Mouse (Mus musculus): Measurements from ENCODE around the gene Itsn1. TPM values are rescaled to one million over a fixed set of nuclear protein-coding genes. Genes with fewer than 3 reads are reported as not detected.

The Itsn1 gene
- polyA plus RNA-seq, 1 experiment from 2014 or later, result 32.5 TPM

DNA sequence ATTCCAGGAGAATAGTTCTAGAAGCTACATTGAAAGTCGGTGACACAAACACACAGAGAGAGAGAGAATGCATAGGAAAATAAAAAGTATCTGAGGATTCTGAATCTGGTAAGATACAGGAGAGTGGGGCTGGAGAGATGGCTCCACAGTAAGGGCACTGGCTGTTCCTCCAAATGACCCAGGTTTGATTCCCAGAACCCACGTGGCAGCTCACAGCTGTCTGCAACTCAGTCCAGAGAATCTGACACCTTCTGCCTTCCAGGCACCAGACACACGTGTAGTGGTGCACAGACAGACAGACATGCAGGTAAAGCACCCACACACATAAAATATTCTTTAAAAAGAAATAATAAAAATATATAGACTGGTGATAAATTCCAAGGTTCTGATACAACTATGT is 144.6 kb downstream of the Itsn1 start:
- Histone ChIP-seq H3K4me2 (ENCODE audit: low read depth, severe bottlenecking) (no peak overlapping the region), H3K27ac (replicated peaks; ENCODE audit: low read depth, low read length) (no peak overlapping the region), H3K36me3 (ENCODE audit: control insufficient read depth, insufficient read depth, low read length) (peaks cover 2% of the 10 kb centered on the region; the same call in 1 of the 2 replicates), H3K27me3 (ENCODE audit: control insufficient read depth, insufficient read depth, low read length) (no peaks in the 10 kb centered on the region), H3K9me3 (ENCODE audit: control insufficient read depth, low read length) (no peaks in the 10 kb centered on the region), H3K9ac (ENCODE audit: low read length) (no peak overlapping the region), H3K4me3 (ENCODE audit: low read depth, low read length) (no peak overlapping the region), H3K4me1 (ENCODE audit: control insufficient read depth, insufficient read depth, low read length) (peaks cover 12% of the 10 kb centered on the region)
- WGBS, result 64% methylated on average over 3 of the region's 3 CpGs
- DNase-seq (ENCODE audit: low spot score) (no peak), ATAC-seq (ENCODE audit: insufficient number of reproducible peaks, low FRiP score, low TSS enrichment, low read depth) (no peak)

DNA sequence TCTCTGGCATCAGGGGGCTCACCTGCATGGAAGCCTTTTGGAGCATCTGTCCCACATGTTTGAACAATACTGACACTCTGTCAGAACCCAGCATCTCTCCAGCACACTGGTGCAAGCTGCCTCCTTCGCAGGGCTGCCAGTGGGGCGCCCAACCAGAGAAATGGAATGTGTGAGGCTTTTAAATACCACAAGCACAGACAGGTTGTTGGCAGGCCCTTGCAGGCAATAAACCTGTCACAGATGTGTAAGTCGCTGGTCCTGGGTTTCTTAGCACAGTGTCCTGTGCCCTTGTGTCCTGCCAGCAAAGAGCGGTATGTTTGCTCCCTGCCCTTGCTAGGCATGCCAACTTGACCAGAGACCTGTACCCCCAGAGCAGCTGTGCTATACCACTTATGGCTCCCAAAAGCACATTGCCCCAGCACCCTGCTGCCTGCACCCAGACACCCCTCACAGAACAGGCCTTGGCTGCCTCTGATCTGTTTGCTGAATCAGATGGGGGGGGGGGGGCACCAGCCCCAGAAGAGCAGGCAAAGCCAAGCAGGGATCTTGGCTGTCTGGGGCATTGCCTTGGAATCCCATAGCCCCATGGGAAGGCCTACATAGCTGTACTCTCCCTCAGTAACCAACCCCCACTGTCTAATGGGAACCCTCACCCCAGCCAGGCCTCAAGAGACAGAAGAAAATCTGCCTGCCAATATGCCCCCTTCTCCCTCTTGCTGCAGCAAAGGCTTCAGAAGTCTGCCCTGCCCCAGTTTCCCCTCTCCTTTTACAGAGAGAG is 146.7 kb downstream of the Itsn1 start:
- peaks cover 12% of the 10 kb centered on the region for H3K4me1 ChIP-seq (ENCODE audit: control insufficient read depth, insufficient read depth, low read length)
- no peak overlapping the region for H3K4me2 ChIP-seq (ENCODE audit: low read depth, severe bottlenecking)
- H3K36me3 ChIP-seq (ENCODE audit: control insufficient read depth, insufficient read depth, low read length), result no peaks in the 10 kb centered on the region
- H3K27me3 ChIP-seq (ENCODE audit: control insufficient read depth, insufficient read depth, low read length), result no peaks in the 10 kb centered on the region
- H3K4me3 ChIP-seq (ENCODE audit: low read depth, low read length), result no peak overlapping the region
- 22% methylated on average over 4 of the region's 4 CpGs for WGBS
- no peak overlapping the region for H3K9ac ChIP-seq (ENCODE audit: low read length)
- DNase-seq (ENCODE audit: low spot score), result peak; percentile 58
- 0 out of 2 replicates have a peak overlapping the region, but pooled peaks have one; percentile 10 for H3K27ac ChIP-seq (replicated peaks; ENCODE audit: low read depth, low read length)
- ATAC-seq (ENCODE audit: insufficient number of reproducible peaks, low FRiP score, low TSS enrichment, low read depth), result peak; percentile 72; the same call in 1 of the 2 replicates
- H3K9me3 ChIP-seq (ENCODE audit: control insufficient read depth, low read length), result no peaks in the 10 kb centered on the region

DNA sequence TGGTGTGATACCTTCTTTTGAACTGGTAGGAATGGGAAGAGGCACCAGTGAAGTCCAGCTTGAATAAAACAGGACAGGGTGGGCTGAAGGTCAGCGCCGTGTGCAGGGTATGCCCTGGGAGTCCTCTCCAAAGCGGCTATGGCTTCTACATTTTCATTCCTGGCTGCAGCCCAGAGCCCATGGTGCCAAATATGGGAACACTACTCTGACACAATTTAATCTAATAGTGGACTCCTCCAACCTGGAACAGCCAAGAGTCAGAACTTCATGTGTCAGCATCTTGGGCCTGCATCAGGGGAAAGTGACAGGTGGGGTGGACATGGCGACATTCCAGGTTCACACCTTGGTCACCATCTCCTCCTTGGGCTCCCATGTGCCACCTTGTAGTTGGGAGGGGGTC is 147.4 kb downstream of the Itsn1 start:
- ATAC-seq (ENCODE audit: insufficient number of reproducible peaks, low FRiP score, low TSS enrichment, low read depth), result no peak

DNA sequence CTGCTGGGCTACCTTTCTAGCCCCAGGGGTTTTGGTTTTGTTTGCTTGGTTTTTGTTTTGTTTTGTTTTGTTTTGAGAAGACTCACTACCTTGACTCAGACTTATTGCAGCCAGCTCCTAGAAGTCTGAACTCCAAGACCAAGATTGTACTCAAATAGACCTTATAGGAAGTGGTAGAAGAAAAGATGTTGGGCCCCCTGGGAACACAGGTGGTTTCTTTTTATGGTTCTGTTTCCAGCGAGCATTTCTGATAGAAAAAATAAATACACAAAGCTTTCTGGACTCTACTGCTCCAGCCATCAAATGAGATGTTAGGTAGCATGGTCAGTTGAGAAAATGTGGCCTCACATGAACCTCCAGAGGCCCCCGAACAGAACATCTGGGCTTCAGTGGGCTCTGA is 150.0 kb downstream of the Itsn1 start:
- DNase-seq (ENCODE audit: low spot score) (no peak), ATAC-seq (ENCODE audit: insufficient number of reproducible peaks, low FRiP score, low TSS enrichment, low read depth) (no peak)
- WGBS, result 75% methylated on average over 2 of the region's 2 CpGs
- Histone ChIP-seq H3K9ac (ENCODE audit: low read length) (no peak overlapping the region), H3K27me3 (ENCODE audit: control insufficient read depth, insufficient read depth, low read length) (no peaks in the 10 kb centered on the region), H3K4me3 (ENCODE audit: low read depth, low read length) (no peak overlapping the region), H3K9me3 (ENCODE audit: control insufficient read depth, low read length) (no peaks in the 10 kb centered on the region), H3K4me1 (ENCODE audit: control insufficient read depth, insufficient read depth, low read length) (peaks cover 22% of the 10 kb centered on the region), H3K27ac (replicated peaks; ENCODE audit: low read depth, low read length) (no peak overlapping the region), H3K4me2 (ENCODE audit: low read depth, severe bottlenecking) (no peak overlapping the region), H3K36me3 (ENCODE audit: control insufficient read depth, insufficient read depth, low read length) (no peaks in the 10 kb centered on the region)

More for the DNA sequence above, 147.4 kb downstream of the Itsn1 start:
- no peak overlapping the region for H3K4me2 ChIP-seq (ENCODE audit: low read depth, severe bottlenecking)
- no peaks in the 10 kb centered on the region for H3K27me3 ChIP-seq (ENCODE audit: control insufficient read depth, insufficient read depth, low read length)
- no peak overlapping the region for H3K27ac ChIP-seq (replicated peaks; ENCODE audit: low read depth, low read length)
- 89% methylated on average over 4 of the region's 4 CpGs for WGBS
- H3K9ac ChIP-seq (ENCODE audit: low read length), result no peak overlapping the region
- H3K9me3 ChIP-seq (ENCODE audit: control insufficient read depth, low read length), result no peaks in the 10 kb centered on the region
- DNase-seq (ENCODE audit: low spot score), result no peak
- H3K4me3 ChIP-seq (ENCODE audit: low read depth, low read length), result no peak overlapping the region
- H3K4me1 ChIP-seq (ENCODE audit: control insufficient read depth, insufficient read depth, low read length), result peaks cover 12% of the 10 kb centered on the region
- H3K36me3 ChIP-seq (ENCODE audit: control insufficient read depth, insufficient read depth, low read length), result no peaks in the 10 kb centered on the region

DNA sequence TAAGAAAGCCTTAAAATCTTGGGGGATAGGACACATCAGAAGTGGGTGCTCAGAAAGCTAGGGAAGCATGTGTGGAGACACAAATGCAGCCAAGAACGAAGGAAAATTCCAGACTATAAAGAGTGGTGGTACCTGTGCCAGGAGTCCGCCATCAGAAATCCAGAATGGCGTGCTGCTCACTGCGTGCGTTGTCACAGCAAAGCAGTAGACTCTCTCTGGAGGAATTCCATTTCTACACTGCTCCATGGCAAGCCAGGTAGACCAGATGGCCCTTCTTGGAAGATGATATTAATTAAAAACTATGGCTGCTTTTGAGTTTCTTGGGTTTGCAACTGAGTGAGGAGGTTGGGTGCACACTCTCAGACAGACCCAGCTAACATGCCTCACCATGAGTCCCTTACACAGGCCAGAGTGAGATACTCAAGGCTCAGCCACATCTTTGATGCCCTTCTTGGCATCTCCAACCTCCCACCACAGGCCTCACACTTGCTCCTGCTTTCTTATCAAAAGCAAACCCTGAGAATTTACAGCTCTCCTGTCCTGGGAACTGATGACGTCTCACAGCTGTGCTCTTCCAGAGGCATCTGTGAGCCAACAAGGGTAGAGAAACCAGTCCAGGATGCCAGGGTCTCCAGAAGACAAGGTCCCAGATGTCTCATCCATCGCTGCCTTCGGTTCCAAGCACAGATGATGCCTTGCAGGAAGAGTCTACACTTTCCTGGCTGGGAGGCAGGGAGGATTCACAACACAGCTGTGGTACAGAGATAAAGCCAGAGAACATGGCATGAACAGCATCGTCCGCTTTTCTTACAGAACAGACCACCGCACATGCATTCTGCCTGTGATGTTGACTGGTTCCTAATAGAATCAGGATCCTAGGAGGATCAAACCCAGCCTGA is 152.0 kb downstream of the Itsn1 start:
- 92% methylated on average over 11 of the region's 11 CpGs for WGBS
- DNase-seq (ENCODE audit: low spot score), result no peak
- no peaks in the 10 kb centered on the region for H3K36me3 ChIP-seq (ENCODE audit: control insufficient read depth, insufficient read depth, low read length)

DNA sequence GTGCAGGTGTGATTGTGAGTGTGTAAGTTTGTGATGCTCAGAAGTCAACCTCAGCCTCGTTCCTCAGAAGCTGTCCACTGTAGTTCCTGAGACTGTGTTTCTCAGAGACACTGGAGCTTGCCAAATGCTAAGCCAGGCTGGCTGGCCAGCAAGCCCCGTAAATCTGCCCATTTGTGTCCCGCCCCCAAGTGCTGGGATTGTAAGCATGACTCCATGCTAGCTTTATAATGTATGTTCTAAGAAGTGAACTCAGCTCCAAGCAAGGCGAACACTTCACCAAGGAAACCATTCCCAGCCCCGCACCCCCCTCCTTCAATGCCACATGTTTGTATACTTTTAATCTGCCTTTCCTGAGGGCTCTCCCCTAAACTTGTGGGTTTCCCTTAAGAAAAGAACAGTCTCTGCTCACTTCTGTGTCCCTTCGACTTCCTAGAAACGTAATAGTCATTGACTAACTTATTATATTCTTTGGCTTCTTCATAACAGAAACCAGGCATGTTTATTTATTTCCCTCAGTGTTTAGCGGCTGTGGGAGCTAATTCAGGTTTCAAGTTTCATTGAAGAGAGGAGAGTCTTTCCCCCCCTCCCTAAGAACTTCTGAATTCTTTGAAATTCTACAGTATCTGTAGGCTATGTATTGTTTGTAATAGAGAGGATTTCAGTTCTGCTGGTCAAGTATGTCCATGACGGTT is 153.2 kb downstream of the Itsn1 start:
- DNase-seq (ENCODE audit: low spot score) (no peak), ATAC-seq (ENCODE audit: insufficient number of reproducible peaks, low FRiP score, low TSS enrichment, low read depth) (no peak)
- Histone ChIP-seq H3K4me1 (ENCODE audit: control insufficient read depth, insufficient read depth, low read length) (peaks cover 10% of the 10 kb centered on the region; the same call in 1 of the 2 replicates), H3K4me2 (ENCODE audit: low read depth, severe bottlenecking) (no peak overlapping the region), H3K27me3 (ENCODE audit: control insufficient read depth, insufficient read depth, low read length) (no peaks in the 10 kb centered on the region), H3K9ac (ENCODE audit: low read length) (no peak overlapping the region), H3K36me3 (ENCODE audit: control insufficient read depth, insufficient read depth, low read length) (no peaks in the 10 kb centered on the region), H3K9me3 (ENCODE audit: control insufficient read depth, low read length) (no peaks in the 10 kb centered on the region), H3K27ac (replicated peaks; ENCODE audit: low read depth, low read length) (peak overlapping the region; percentile 48), H3K4me3 (ENCODE audit: low read depth, low read length) (no peak overlapping the region)
- WGBS, result 44% methylated on average over 9 of the region's 9 CpGs

More for the DNA sequence above, 152.0 kb downstream of the Itsn1 start:
- Histone ChIP-seq H3K27ac (replicated peaks; ENCODE audit: low read depth, low read length) (no peak overlapping the region; the same call in 1 of the 2 replicates), H3K27me3 (ENCODE audit: control insufficient read depth, insufficient read depth, low read length) (no peaks in the 10 kb centered on the region), H3K4me2 (ENCODE audit: low read depth, severe bottlenecking) (no peak overlapping the region), H3K4me1 (ENCODE audit: control insufficient read depth, insufficient read depth, low read length) (peaks cover 10% of the 10 kb centered on the region; the same call in 1 of the 2 replicates), H3K9me3 (ENCODE audit: control insufficient read depth, low read length) (no peaks in the 10 kb centered on the region), H3K4me3 (ENCODE audit: low read depth, low read length) (no peak overlapping the region), H3K9ac (ENCODE audit: low read length) (no peak overlapping the region)
- ATAC-seq (ENCODE audit: insufficient number of reproducible peaks, low FRiP score, low TSS enrichment, low read depth), result no peak

DNA sequence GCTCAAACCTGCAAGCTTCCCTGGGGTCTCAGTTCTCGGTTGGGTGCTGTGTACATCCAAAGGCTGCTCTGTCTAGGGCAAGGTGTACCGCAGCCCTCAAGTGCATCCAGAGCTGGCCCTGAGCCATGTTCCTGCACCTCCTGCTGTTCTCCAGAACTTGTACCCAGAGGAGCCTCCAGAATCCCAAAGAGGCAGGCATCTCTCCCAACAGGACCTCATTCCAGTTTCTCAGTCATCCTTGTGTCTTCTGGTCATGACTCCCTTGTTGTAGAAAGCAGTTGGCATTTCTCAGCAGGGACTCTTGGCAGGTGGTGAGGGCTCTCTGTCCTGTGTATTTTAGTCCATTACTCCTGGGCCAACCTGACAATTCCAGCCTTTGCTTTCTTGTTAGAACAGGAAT is 154.6 kb downstream of the Itsn1 start:
- 92% methylated on average over 2 of the region's 2 CpGs for WGBS
- no peak for ATAC-seq (ENCODE audit: insufficient number of reproducible peaks, low FRiP score, low TSS enrichment, low read depth)

DNA sequence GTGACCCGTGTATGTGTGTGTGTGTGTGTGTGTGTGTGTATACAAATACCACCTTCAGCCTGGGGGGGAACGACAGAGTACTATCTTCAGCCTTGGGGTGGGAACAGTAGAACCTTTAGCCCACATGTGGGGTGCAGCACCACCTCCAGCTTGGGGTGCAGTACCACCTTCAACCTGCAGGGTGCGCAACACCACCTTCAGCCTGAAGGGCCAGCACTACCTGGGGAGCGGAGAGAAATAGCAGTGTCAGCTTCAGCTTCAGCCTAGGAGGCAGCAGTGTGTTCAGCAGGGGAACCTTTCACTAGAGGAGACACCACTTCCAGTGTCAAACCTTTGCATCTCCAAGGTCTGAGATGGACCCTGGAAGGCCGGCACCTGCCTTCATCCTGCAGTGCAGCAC is 155.1 kb downstream of the Itsn1 start:
- Histone ChIP-seq H3K4me1 (ENCODE audit: control insufficient read depth, insufficient read depth, low read length) (peaks cover 10% of the 10 kb centered on the region; the same call in 1 of the 2 replicates), H3K36me3 (ENCODE audit: control insufficient read depth, insufficient read depth, low read length) (no peaks in the 10 kb centered on the region), H3K27me3 (ENCODE audit: control insufficient read depth, insufficient read depth, low read length) (no peaks in the 10 kb centered on the region), H3K4me2 (ENCODE audit: low read depth, severe bottlenecking) (no peak overlapping the region), H3K4me3 (ENCODE audit: low read depth, low read length) (no peak overlapping the region), H3K9me3 (ENCODE audit: control insufficient read depth, low read length) (no peaks in the 10 kb centered on the region), H3K27ac (replicated peaks; ENCODE audit: low read depth, low read length) (no peak overlapping the region), H3K9ac (ENCODE audit: low read length) (no peak overlapping the region)
- ATAC-seq (ENCODE audit: insufficient number of reproducible peaks, low FRiP score, low TSS enrichment, low read depth) (no peak), DNase-seq (ENCODE audit: low spot score) (peak; percentile 60)
- 56% methylated on average over 5 of the region's 5 CpGs for WGBS

More for the DNA sequence above, 154.6 kb downstream of the Itsn1 start:
- Histone ChIP-seq H3K27me3 (ENCODE audit: control insufficient read depth, insufficient read depth, low read length) (no peaks in the 10 kb centered on the region), H3K4me3 (ENCODE audit: low read depth, low read length) (no peak overlapping the region), H3K9ac (ENCODE audit: low read length) (no peak overlapping the region), H3K27ac (replicated peaks; ENCODE audit: low read depth, low read length) (no peak overlapping the region), H3K4me1 (ENCODE audit: control insufficient read depth, insufficient read depth, low read length) (peaks cover 10% of the 10 kb centered on the region; the same call in 1 of the 2 replicates), H3K4me2 (ENCODE audit: low read depth, severe bottlenecking) (no peak overlapping the region), H3K9me3 (ENCODE audit: control insufficient read depth, low read length) (no peaks in the 10 kb centered on the region), H3K36me3 (ENCODE audit: control insufficient read depth, insufficient read depth, low read length) (no peaks in the 10 kb centered on the region)
- no peak for DNase-seq (ENCODE audit: low spot score)
